Mouse (Mus musculus) left cerebral cortex, postnatal 10 days (tissue): ENCODE results near the gene Nkg7. TPM values are rescaled to one million over a fixed set of nuclear protein-coding genes. Genes with fewer than 3 reads are reported as not detected.
"Not testable (repeated sequence)": the region's sequence is repeated elsewhere in the genome, so short reads cannot be mapped to it uniquely, and the experiment has no call there.

Source experiments
- DNase-seq, 2 experiments: peaks; one replicate each; pipeline ENCODE4 v3.0.0; 2021 to 2022; ENCODE audit warnings: low spot score in 2 of 2, mixed read lengths in 1 of 2; ENCODE audit errors: extremely low spot score in 1 of 2
- intact Hi-C: fragments of 180-260 bp; cut with DNase I; formaldehyde crosslinking; loops from one replicate; pipeline ENCODE4 v1.15.1; 2025
- total RNA-seq, 2 experiments: library from RNA; stranded (reverse); gene quantifications; 2 replicates each; pipeline ENCODE4 v1.2.3; 2021

The Nkg7 gene
- total RNA-seq = not detected

- no peak for DNase-seq
- intact Hi-C loops = no loop called here
These were observed at the start of gene Nkg7 for GRCm38 (mm10) chr7:43436341-43437255. Gene Nkg7, plus strand, starts transcription at chr7:43437073.

GRCm38 (mm10) chr7:43392349-43393121 lies 44.3 kb upstream of the Nkg7 start:
- DNase-seq = no peak
- intact Hi-C loops = no loop called here

GRCm38 (mm10) chr7:43399501-43399900 lies 37.4 kb upstream of the Nkg7 start:
- intact Hi-C loops = no loop called here
- no peak for DNase-seq

- intact Hi-C loops = no loop called here
- no peak for DNase-seq
These were observed 34.2 kb upstream of the Nkg7 start for GRCm38 (mm10) chr7:43402718-43403117.

- DNase-seq = no peak
- intact Hi-C loops = no loop called here
These were observed 29.3 kb upstream of the Nkg7 start for GRCm38 (mm10) chr7:43407573-43407972.

GRCm38 (mm10) chr7:43408131-43408553 lies 28.7 kb upstream of the Nkg7 start, which contains the start of gene Siglecg:
Gene Siglecg, plus strand, starts transcription at chr7:43408204.
- no peak for DNase-seq
- intact Hi-C loops = no loop called here

GRCm38 (mm10) chr7:43409084-43409483 lies 27.8 kb upstream of the Nkg7 start:
- no peak for DNase-seq
- intact Hi-C loops = no loop called here

- intact Hi-C loops, DNase-seq: not testable (repeated sequence)
These were observed 25.1 kb upstream of the Nkg7 start for GRCm38 (mm10) chr7:43411724-43412123.

- DNase-seq = no peak
- intact Hi-C loops = no loop called here
These were observed 19.6 kb upstream of the Nkg7 start for GRCm38 (mm10) chr7:43417298-43417697.

- peak; percentile 62 to 84 for DNase-seq
- intact Hi-C loops = loop anchor here (1.0 kb wide), 1 partner anchor 72 kb away; no protein-coding TSS in a partner anchor
These were observed 13.8 kb upstream of the Nkg7 start for GRCm38 (mm10) chr7:43422995-43423617.

GRCm38 (mm10) chr7:43423991-43424625 lies 12.8 kb upstream of the Nkg7 start:
- no peak for DNase-seq
- intact Hi-C loops = loop anchor here (1.0 kb wide), 1 partner anchor 71 kb away; no protein-coding TSS in a partner anchor

- DNase-seq = no peak
- intact Hi-C loops = no loop called here
These were observed 9.5 kb upstream of the Nkg7 start, which contains the start of gene Lim2 for GRCm38 (mm10) chr7:43427406-43427805. Gene Lim2, plus strand, starts transcription at chr7:43427670.

- intact Hi-C loops = no loop called here
- DNase-seq = no peak
These were observed 7.4 kb upstream of the Nkg7 start for GRCm38 (mm10) chr7:43429500-43429899.

- intact Hi-C loops = no loop called here
- no peak for DNase-seq
These were observed 4.0 kb upstream of the Nkg7 start for GRCm38 (mm10) chr7:43432891-43433290.

- DNase-seq = no peak
- intact Hi-C loops = no loop called here
These were observed 2.2 kb upstream of the Nkg7 start for GRCm38 (mm10) chr7:43434676-43435075.

- intact Hi-C loops = no loop called here
- no peak for DNase-seq
These were observed 1.7 kb downstream of the Nkg7 start for GRCm38 (mm10) chr7:43438611-43439010.

- intact Hi-C loops = loop anchor here (10.0 kb wide), 1 partner anchor 126 kb away; the partner anchor contains the start of gene Zfp715
- DNase-seq = no peak
These were observed 3.6 kb downstream of the Nkg7 start, which contains the start of gene Cldnd2 for GRCm38 (mm10) chr7:43440482-43440881. Gene Cldnd2, plus strand, starts transcription at chr7:43440782.

GRCm38 (mm10) chr7:43441071-43441470 lies 4.2 kb downstream of the Nkg7 start:
- intact Hi-C loops = loop anchor here (10.0 kb wide), 1 partner anchor 126 kb away; the partner anchor contains the start of gene Zfp715
- DNase-seq = no peak
